Mouse (Mus musculus) bone marrow, adult 2 months (tissue): ENCODE measurements around the gene Cd164. TPM values are rescaled to one million over a fixed set of nuclear protein-coding genes. Genes with fewer than 3 reads are reported as not detected.
A peak's percentile ranks its signal among the peaks of the same experiment; 100 is the strongest.
"Not testable (repeated sequence)": the region's sequence is repeated elsewhere in the genome, so short reads cannot be mapped to it uniquely, and the experiment has no call there.

Source experiments
- H3K27ac ChIP-seq: fragments of 200-500 bp; 2 replicates; pipeline ENCODE4 v1.5.1; 2012; ENCODE audit warnings: low read depth, mild to moderate bottlenecking, control low read depth, inconsistent platforms, low read length; ENCODE audit not compliant: control insufficient read depth, poor library complexity, insufficient read depth
- H3K4me1 ChIP-seq: fragments of 200-500 bp; 2 replicates; pipeline ENCODE4 v1.6.1; 2011; ENCODE audit warnings: low read length; ENCODE audit not compliant: control insufficient read depth, insufficient read depth
- H3K4me3 ChIP-seq: fragments of 200-500 bp; replicated peaks from 2 replicates; pipeline ENCODE3; 2011; ENCODE audit warnings: mild to moderate bottlenecking, low read depth, low read length, control low read depth; ENCODE audit not compliant: control insufficient read depth
- CTCF ChIP-seq: fragments of 200-500 bp; IDR thresholded peaks from 2 replicates; pipeline ENCODE4 v1.5.1; 2011; ENCODE audit warnings: low read length, control low read depth; ENCODE audit not compliant: control insufficient read depth, insufficient read depth
- POLR2A ChIP-seq: fragments of 200-500 bp; IDR thresholded peaks from 2 replicates; pipeline ENCODE4 v1.6.1; 2011; ENCODE audit warnings: low read depth, mild to moderate bottlenecking, control low read depth, low read length, borderline replicate concordance; ENCODE audit not compliant: control insufficient read depth
- WGBS: fragments of 180-500 bp; shearing (Covaris S2); methylation state at CpG from one replicate; pipeline ENCODE4 v1.1.7; 2018; 5-methylcytosine and 5-hydroxymethylcytosine counted together
- polyA plus RNA-seq: library from polyadenylated mRNA; stranded (reverse); fragments of >200 nt; gene quantifications from 2 replicates; pipeline ENCODE4 v1.2.4, GENCODE M21; 2011; ENCODE audit warnings: low replicate concordance; ENCODE audit not compliant: missing spikeins, insufficient read depth, insufficient read length

Cd164 gene
- polyA plus RNA-seq, 1 experiment, result 36.5 TPM

DNA sequence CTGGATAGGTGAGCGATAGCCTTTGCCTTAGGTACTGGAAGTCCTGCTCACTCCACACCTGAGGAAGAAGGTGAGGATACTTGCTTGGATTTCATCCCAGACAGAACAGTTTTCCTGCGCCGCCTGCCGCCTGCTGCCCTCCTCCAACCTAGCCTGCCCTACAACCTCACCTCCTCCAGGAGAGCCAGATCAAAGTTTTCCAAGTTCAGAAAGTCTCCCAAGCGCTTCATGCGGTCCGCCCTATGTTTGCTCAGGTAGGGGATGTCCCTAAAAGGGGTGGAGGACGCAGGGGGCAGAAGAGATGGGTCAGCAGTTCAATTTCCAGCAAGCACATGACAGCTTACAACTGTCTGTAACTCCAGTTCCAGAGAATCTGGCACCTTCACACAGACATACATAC is 29.9 kb upstream of the Cd164 start:
- no peak overlapping the region for H3K27ac ChIP-seq
- WGBS, result 55% methylated on average over 8 of the region's 8 CpGs
- peaks cover 5% of the 10 kb centered on the region for H3K4me1 ChIP-seq
- no peak overlapping the region for H3K4me3 ChIP-seq
- TF ChIP-seq POLR2A (no peak), CTCF (no peak)

- WGBS, result under 1% methylated on average over 50 of the region's 50 CpGs
- H3K4me3 ChIP-seq, result peak within 1 kb of the TSS; percentile 78
- TF ChIP-seq POLR2A, result peak; percentile 51; the same call in 1 of the 2 replicates
- no peak for TF ChIP-seq CTCF
- H3K4me1 ChIP-seq, result peaks cover 5% of the 10 kb centered on the region
- peak within 1 kb of the TSS; percentile 58 for H3K27ac ChIP-seq
These were observed 29.3 kb upstream of the Cd164 start, which contains the start of the genes Smpd2 and Ppil6 for GRCm38 (mm10) chr10:41489708-41490517. TSS of gene Smpd2 (minus strand) at chr10:41490369. TSS of gene Ppil6 (plus strand) at chr10:41490439.

DNA sequence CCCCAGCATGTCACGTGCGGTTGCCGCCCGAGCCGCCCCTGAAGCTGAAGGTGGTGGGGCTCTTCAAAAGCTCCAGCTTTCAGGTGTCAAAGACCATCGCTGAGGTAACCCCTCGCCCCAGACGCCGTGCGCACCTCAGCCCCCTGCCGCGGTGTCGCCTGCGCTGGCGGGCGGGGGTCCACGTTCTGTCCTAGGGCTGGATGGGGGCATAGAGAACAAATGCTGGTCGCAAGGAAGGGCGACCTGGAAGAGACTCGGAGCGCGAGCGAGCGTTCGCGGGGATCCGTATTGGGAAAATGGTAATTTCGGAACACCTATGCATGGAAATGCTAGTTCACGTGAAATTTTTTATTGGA is 28.7 kb upstream of the Cd164 start:
- WGBS, result under 1% methylated on average over 29 of the region's 29 CpGs
- H3K4me1 ChIP-seq, result peaks cover 5% of the 10 kb centered on the region
- H3K27ac ChIP-seq, result no peak overlapping the region; the same call in 1 of the 2 replicates
- TF ChIP-seq CTCF, result no peak
- no peak; the same call in 1 of the 2 replicates for TF ChIP-seq POLR2A
- H3K4me3 ChIP-seq, result peak overlapping the region; percentile 78

- TF ChIP-seq CTCF, result no peak
- no peak for TF ChIP-seq POLR2A
- H3K4me3 ChIP-seq, result no peak overlapping the region
- WGBS, result 16% methylated on average over 4 of the region's 4 CpGs
- H3K4me1 ChIP-seq, result peaks cover 5% of the 10 kb centered on the region
- no peak overlapping the region for H3K27ac ChIP-seq
These were observed 28.1 kb upstream of the Cd164 start for GRCm38 (mm10) chr10:41491111-41491510.

DNA sequence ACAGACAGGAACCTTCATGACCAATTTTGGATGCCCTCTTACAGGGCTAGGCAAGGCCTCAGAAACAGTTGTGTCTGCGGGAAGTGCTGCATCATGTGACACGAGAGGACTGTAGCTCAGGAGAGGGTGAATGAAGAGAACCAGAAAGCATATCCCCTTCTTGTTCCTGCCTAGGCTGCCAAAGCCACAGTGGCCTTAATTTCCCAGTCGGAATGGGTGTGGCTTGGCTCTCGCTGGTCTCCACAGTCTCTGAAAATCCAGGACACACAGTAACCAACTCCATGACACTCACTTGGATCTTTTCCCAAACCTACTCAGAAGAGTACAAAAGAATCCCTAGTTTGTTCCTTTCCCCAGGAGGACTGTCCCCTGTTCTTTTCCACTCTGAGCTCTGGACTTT is 18.3 kb upstream of the Cd164 start:
- WGBS, result 50% methylated on average over 4 of the region's 4 CpGs
- Histone ChIP-seq H3K4me3 (no peak overlapping the region), H3K4me1 (no peaks in the 10 kb centered on the region), H3K27ac (no peak overlapping the region)
- TF ChIP-seq POLR2A, result no peak
- TF ChIP-seq CTCF, result no peak

- no peak overlapping the region for H3K27ac ChIP-seq
- H3K4me3 ChIP-seq, result no peak overlapping the region
- WGBS, result 88% methylated on average over 1 of the region's 1 CpGs
- no peak for TF ChIP-seq CTCF
- no peak for TF ChIP-seq POLR2A
- H3K4me1 ChIP-seq, result no peaks in the 10 kb centered on the region
These were observed 14.2 kb upstream of the Cd164 start for GRCm38 (mm10) chr10:41504996-41505395.

- not testable (repeated sequence) for H3K27ac ChIP-seq, H3K4me1 ChIP-seq, H3K4me3 ChIP-seq
- TF ChIP-seq CTCF, result peak; percentile 76
- WGBS, result 3% methylated on average over 3 of the region's 3 CpGs
These were observed 13.8 kb upstream of the Cd164 start for GRCm38 (mm10) chr10:41505446-41505845.

DNA sequence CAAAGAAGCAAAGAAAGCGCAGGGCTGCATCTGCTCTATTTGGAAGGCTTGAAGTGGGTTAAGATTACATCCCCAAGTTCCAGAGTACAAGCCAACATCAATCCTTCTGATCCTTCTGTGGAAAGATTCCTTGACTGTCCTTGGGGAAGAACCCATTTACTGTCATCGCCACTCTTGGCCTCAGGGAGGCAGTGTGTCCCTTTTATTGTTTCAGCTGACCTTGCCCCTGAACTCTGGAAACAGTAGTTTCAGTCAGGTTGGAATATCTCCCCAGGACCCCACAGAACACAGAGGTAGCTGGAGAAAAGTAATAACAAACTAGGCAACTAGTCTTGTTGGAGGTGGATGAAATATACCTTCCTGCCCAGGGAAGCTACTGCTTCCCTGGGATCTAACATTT is 10.1 kb upstream of the Cd164 start:
- TF ChIP-seq CTCF (peak; percentile 66), POLR2A (no peak)
- Histone ChIP-seq H3K4me3 (no peak overlapping the region), H3K27ac (no peak overlapping the region), H3K4me1 (no peaks in the 10 kb centered on the region)
- WGBS, result 56% methylated on average over 2 of the region's 2 CpGs

DNA sequence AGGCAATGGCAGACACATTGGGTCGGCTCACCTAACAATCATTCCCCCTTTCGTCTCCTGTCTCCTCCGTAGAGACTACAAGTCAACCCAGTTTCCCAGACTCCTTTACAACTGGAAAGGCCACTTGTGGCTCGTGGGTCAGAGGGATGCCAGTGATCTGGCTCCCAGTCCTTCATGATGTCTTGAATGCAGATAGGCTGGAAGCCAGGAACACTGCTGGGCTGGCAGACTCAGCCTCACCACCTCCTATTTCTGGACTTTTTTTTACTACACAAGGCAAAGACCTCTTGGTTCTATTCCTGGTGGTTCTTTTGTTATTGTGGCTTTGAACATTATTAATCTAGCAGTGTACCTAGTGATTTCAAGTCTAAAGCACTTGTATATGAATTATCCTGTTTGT is 4.9 kb upstream of the Cd164 start:
- H3K4me3 ChIP-seq, result no peak overlapping the region
- H3K4me1 ChIP-seq, result no peaks in the 10 kb centered on the region
- H3K27ac ChIP-seq, result no peak overlapping the region
- WGBS, result 84% methylated on average over 4 of the region's 4 CpGs
- TF ChIP-seq CTCF, result no peak
- TF ChIP-seq POLR2A, result no peak
